Mouse (Mus musculus) ES-Bruce4 (cell line): ENCODE data around the gene Hoxa3. TPM values are rescaled to one million over a fixed set of nuclear protein-coding genes. Genes with fewer than 3 reads are reported as not detected.
A peak's percentile ranks its signal among the peaks of the same experiment; 100 is the strongest.

ENCODE experiments used
- H3K27ac ChIP-seq: 2 replicates; pipeline ENCODE4 v1.5.1; 2012; ENCODE audit warnings: low read length, inconsistent platforms; ENCODE audit not compliant: insufficient read depth
- H3K27me3 ChIP-seq: 2 replicates; pipeline ENCODE4 v1.6.1; 2012; ENCODE audit warnings: mild to moderate bottlenecking, low read length, inconsistent platforms; ENCODE audit not compliant: control insufficient read depth, poor library complexity, insufficient read depth, severe bottlenecking
- H3K36me3 ChIP-seq: 2 replicates; pipeline ENCODE4 v1.6.1; 2012; ENCODE audit warnings: inconsistent platforms, mild to moderate bottlenecking, low read length, moderate library complexity; ENCODE audit not compliant: control insufficient read depth, poor library complexity, insufficient read depth, severe bottlenecking
- H3K4me1 ChIP-seq: one replicate; pipeline ENCODE4 v1.8.1; 2011; ENCODE audit warnings: low read length; ENCODE audit not compliant: control insufficient read depth, insufficient read depth
- H3K4me3 ChIP-seq: 2 replicates; pipeline ENCODE4 v1.5.1; 2011; ENCODE audit warnings: low read depth, mild to moderate bottlenecking, low read length
- H3K9ac ChIP-seq: 2 replicates; pipeline ENCODE4 v1.6.1; 2012; ENCODE audit warnings: low read depth, mild to moderate bottlenecking, inconsistent platforms; ENCODE audit not compliant: poor library complexity, severe bottlenecking
- H3K9me3 ChIP-seq: replicated peaks from 2 replicates; pipeline ENCODE4 v1.6.1; 2012; ENCODE audit warnings: mild to moderate bottlenecking, low read length, inconsistent platforms; ENCODE audit not compliant: control insufficient read depth, poor library complexity, insufficient read depth, severe bottlenecking
- CTCF ChIP-seq: IDR thresholded peaks from one replicate; pipeline ENCODE4 v1.8.1; 2011; ENCODE audit warnings: low read depth, low read length
- EP300 ChIP-seq: IDR thresholded peaks from 2 replicates; pipeline ENCODE4 v1.6.1; 2011; ENCODE audit warnings: low read depth, low read length; ENCODE audit not compliant: insufficient read depth
- POLR2A ChIP-seq: IDR thresholded peaks from one replicate; pipeline ENCODE4 v1.8.1; 2011; ENCODE audit warnings: low read length; ENCODE audit not compliant: insufficient read depth
- polyA plus RNA-seq: library from polyadenylated mRNA; stranded (reverse); fragments of >200 nt; gene quantifications from 2 replicates; pipeline ENCODE4 v1.2.4, GENCODE M21; 2011; ENCODE audit warnings: low read depth; ENCODE audit not compliant: missing spikeins, insufficient read depth, insufficient read length

The Hoxa3 gene
- polyA plus RNA-seq, 1 experiment: 0.25 TPM

DNA sequence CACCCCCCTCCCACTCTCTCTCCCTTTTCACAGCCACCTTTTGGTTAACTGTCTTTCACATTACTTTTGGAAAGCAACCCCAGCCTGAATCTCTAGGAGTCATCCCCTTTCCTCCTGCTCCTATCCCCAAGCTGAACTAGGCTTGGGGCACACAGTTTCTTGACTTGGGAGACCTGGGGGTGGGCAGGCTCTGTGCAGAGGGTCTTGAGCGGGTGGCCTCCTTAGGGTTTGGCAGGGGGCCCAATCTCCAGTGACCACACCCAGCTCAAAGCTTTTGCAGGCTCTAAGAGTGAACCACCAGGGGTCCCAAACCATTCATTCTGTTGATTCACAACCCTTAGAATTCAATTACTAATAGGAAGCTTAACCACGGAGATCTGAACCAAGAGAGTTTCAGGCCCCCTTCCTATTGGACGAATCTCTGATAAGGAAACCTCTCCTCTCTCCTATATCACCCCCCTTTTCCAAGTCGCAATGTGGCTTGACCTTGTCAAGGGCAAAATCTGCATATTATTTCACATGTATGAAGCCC, 29.7 kb upstream of the Hoxa3 start:
- Histone ChIP-seq H3K27me3 (peaks cover 55% of the 10 kb centered on the region), H3K27ac (no peak overlapping the region)

DNA sequence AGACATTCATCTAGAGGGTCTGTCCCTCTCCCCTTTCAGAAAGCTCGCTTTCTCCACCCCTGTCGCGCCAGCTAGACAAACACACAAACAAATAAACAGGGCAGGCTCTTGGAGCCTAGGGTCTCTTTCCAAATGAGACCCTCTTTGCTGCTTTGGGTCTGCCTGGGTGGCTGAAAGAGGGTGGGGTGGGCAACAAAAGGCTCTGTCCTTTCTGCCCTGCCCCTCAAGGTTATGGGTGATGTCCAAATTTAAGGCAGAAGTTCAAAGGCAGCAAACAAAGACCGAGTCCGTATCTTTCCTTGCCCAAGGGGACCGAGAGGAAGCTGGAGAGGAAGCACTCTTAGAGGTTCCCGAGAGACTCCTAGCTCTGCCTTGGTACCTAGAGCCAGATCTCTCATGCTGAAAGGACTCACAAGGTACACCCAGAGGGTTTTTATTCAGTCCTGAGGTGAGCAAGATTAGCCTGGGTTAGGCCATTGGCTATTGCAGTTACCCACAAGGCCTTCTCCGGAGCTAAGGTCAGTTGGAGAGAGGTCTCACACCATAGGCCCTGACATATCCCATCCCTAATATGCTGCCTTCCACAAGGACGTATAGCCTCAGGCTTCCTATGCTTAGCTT, 28.0 kb upstream of the Hoxa3 start:
- Histone ChIP-seq H3K9me3 (no peaks in the 10 kb centered on the region), H3K27me3 (peaks cover 61% of the 10 kb centered on the region), H3K27ac (no peak overlapping the region), H3K36me3 (no peaks in the 10 kb centered on the region), H3K4me3 (no peak overlapping the region), H3K4me1 (no peaks in the 10 kb centered on the region), H3K9ac (no peak overlapping the region)
- TF ChIP-seq EP300: no peak
- TF ChIP-seq POLR2A: no peak
- TF ChIP-seq CTCF: no peak

More for the DNA sequence above, 29.7 kb upstream of the Hoxa3 start:
- Histone ChIP-seq H3K9ac (no peak overlapping the region), H3K4me1 (no peaks in the 10 kb centered on the region), H3K9me3 (no peaks in the 10 kb centered on the region), H3K36me3 (no peaks in the 10 kb centered on the region), H3K4me3 (no peak overlapping the region)
- TF ChIP-seq EP300 (no peak), POLR2A (no peak), CTCF (no peak)

DNA sequence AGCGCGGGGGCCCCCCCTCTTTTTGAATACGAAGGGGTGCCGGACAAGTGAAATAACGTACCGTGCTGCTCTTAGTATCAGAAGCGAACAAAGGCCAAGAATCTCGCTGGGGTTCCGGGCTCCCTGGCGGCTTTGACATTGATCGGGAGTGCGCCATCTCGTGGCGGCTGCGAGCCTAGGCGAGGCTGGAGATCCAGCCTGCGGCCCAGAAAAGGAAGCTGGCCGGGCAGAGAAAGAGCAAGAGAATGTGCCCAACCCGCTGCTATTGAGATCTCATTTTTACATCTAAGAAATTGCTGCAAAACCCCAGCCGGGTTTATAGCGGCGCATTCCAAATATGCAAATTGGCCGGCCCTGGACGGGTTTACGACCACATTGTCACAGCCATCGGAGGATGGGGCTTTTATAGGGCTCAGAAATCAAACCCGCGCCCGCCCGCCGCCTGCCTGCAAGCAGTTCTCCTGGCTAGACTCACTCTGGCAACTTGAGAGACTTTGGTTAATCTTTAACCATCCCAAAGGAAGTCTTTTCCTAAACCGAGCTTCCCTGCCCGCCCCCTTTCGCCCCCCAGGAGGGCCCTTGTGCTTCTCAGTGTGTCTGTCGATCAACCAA, 27.4 kb upstream of the Hoxa3 start, which contains the start of gene Hoxa10:
Hoxa10 (minus strand) TSS at position 466 of the 612 bp plus-strand sequence.
- H3K27ac ChIP-seq: no peak within 1 kb of the TSS
- H3K36me3 ChIP-seq: no peaks in the 10 kb centered on the region
- H3K4me1 ChIP-seq: no peaks in the 10 kb centered on the region
- TF ChIP-seq EP300 (no peak), CTCF (peak; percentile 80)
- H3K9me3 ChIP-seq: no peaks in the 10 kb centered on the region
- peak within 1 kb of the TSS; percentile 16; the same call in 1 of the 2 replicates for H3K4me3 ChIP-seq
- no peak within 1 kb of the TSS for H3K9ac ChIP-seq
- peaks cover 61% of the 10 kb centered on the region for H3K27me3 ChIP-seq

DNA sequence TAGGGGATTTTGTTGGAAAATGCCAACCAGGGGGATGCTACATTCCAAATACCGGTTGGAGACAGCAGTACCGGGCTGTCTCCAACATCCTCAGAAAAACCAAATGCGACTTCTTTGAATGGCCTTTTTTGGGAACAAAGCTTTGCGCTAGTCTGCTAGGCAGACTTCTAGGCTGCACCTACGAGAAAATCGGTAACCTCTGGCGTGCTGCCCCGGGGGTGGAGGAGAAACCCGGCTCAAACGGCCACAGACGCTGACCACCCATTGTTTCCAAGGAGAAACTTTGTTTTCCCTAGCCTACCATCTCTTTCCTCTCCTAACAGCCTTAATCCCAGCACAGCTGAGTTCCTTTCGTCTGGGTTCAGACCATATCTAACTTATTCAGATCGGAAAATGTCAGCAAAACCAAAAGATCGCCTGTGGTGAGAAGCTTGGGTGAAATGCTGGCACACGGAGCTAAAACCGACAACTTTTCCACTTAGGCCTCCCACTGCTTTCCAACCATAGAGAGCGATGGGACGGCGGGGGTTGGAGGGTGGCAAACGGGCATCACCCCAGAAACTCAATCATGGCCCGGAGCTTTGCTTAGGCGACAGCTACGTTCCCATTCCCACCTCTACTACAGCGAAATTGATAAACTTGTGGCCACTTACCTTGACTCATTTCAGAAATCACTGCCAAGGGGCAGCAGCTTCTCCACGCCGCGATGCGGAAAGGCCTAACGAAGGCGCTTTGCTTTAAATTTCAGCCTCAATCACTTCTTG, 26.7 kb upstream of the Hoxa3 start:
- Histone ChIP-seq H3K4me3 (peak overlapping the region; percentile 12; the same call in 1 of the 2 replicates), H3K4me1 (no peaks in the 10 kb centered on the region), H3K9me3 (no peaks in the 10 kb centered on the region), H3K36me3 (no peaks in the 10 kb centered on the region), H3K9ac (no peak overlapping the region), H3K27ac (no peak overlapping the region), H3K27me3 (peaks cover 59% of the 10 kb centered on the region)
- TF ChIP-seq POLR2A (no peak), EP300 (no peak), CTCF (no peak)

DNA sequence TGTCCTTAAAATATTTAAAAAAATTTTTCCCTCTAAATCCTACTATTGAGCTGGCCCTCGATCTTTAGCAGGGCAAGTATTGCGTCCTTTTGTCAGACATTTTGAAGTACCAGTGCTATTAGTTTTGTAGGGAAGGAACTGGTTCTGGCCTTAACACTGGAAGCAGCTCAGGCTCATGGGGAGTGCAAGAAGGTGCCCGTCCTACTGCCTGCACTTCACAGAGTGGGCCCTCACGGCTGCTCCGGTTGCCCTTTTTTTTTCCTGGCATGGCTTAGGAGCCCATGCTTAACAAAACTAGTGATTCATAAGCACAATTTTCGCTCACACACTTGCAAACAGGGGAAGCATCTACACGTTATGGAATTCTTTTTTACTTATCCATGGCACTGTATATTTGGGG, 25.8 kb upstream of the Hoxa3 start:
- Histone ChIP-seq H3K27ac (no peak overlapping the region), H3K4me1 (no peaks in the 10 kb centered on the region), H3K27me3 (peaks cover 62% of the 10 kb centered on the region), H3K9ac (no peak overlapping the region), H3K36me3 (no peaks in the 10 kb centered on the region), H3K4me3 (no peak overlapping the region), H3K9me3 (no peaks in the 10 kb centered on the region)
- TF ChIP-seq CTCF (no peak), EP300 (no peak), POLR2A (no peak)

DNA sequence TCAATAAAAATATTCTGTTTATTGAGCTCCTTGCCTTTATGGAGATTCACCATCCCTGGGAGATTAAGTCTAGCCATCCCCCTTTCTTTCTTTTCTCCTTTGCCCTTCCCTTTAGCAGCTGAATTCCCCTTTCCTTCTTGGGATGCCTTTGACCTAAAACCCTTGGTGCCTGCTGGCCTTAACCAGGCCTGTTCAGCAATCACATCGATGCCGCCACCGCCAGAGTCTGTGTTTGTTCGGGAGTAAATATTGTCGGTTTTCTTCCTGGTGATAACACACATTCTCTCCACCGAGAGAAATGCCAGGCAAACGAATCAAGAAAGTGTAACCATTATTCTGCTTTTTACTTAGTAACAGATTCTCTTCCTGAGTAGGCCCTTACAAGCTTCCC, 25.0 kb upstream of the Hoxa3 start:
- Histone ChIP-seq H3K9me3 (no peaks in the 10 kb centered on the region), H3K4me1 (no peaks in the 10 kb centered on the region), H3K27me3 (peaks cover 64% of the 10 kb centered on the region), H3K27ac (no peak overlapping the region), H3K36me3 (no peaks in the 10 kb centered on the region), H3K4me3 (no peak overlapping the region), H3K9ac (no peak overlapping the region)
- TF ChIP-seq EP300 (no peak), POLR2A (no peak), CTCF (no peak)
